In genomic region chr11:97702393-97702745, GRCm38 (mm10) we compare ENCODE assay signal across 7 mouse cellular contexts. TPM values are rescaled to one million over a fixed set of nuclear protein-coding genes. Genes with fewer than 3 reads are reported as not detected.
DNase-seq lines count a peak whose midpoint lies in the region; ATAC-seq and TF ChIP-seq lines count a peak whose summit lies in the region.

No protein-coding gene starts in this region.

- ATAC-seq in intestine, postnatal 0 days, result peak; percentile 7; the same call in 1 of the 2 replicates
- no peak for ATAC-seq in limb, embryonic 11.5 days (ENCODE audit: insufficient number of reproducible peaks, low FRiP score, low TSS enrichment, low read depth)
- no peak for ATAC-seq in midbrain, embryonic 13.5 days

- peak overlapping the region; percentile 68 for H3K27ac ChIP-seq in intestine, postnatal 0 days (ENCODE audit: low read depth, low read length)
- H3K27ac ChIP-seq in limb, embryonic 11.5 days (replicated peaks; ENCODE audit: low read depth, low read length), result 0 out of 2 replicates have a peak overlapping the region, but pooled peaks have one; percentile 23
- peak overlapping the region; percentile 85 for H3K27ac ChIP-seq in midbrain, embryonic 13.5 days
- peak overlapping the region; percentile 55 for H3K27ac ChIP-seq in small intestine, adult 2 months (ENCODE audit: insufficient read depth, low read depth, low read length)

- peaks cover 6% of the 10 kb centered on the region; the same call in 1 of the 2 replicates for H3K36me3 ChIP-seq in intestine, postnatal 0 days (ENCODE audit: control insufficient read depth, insufficient read depth)
- peaks cover 11% of the 10 kb centered on the region for H3K36me3 ChIP-seq in limb, embryonic 11.5 days (ENCODE audit: control insufficient read depth, insufficient read depth, low read length)
- peaks cover 20% of the 10 kb centered on the region for H3K36me3 ChIP-seq in midbrain, embryonic 13.5 days
- H3K36me3 ChIP-seq in small intestine, adult 2 months (ENCODE audit: control insufficient read depth, insufficient read depth, low read length), result peaks cover 13% of the 10 kb centered on the region

- peak overlapping the region; percentile 51 for H3K9ac ChIP-seq in intestine, postnatal 0 days (ENCODE audit: low read depth, low read length)
- H3K9ac ChIP-seq in limb, embryonic 11.5 days (ENCODE audit: low read length), result peak overlapping the region; percentile 52
- peak overlapping the region; percentile 64 for H3K9ac ChIP-seq in midbrain, embryonic 13.5 days (replicated peaks)

- peak overlapping the region; percentile 79 for H3K4me2 ChIP-seq in intestine, postnatal 0 days (replicated peaks; ENCODE audit: low read depth)
- peak overlapping the region; percentile 69 for H3K4me2 ChIP-seq in limb, embryonic 11.5 days (ENCODE audit: low read depth, severe bottlenecking)
- peak overlapping the region; percentile 94 for H3K4me2 ChIP-seq in midbrain, embryonic 13.5 days (replicated peaks)

- peaks cover 6% of the 10 kb centered on the region for H3K4me1 ChIP-seq in intestine, postnatal 0 days (replicated peaks; ENCODE audit: control insufficient read depth, insufficient read depth, low read length)
- peaks cover 15% of the 10 kb centered on the region for H3K4me1 ChIP-seq in limb, embryonic 11.5 days (ENCODE audit: control insufficient read depth, insufficient read depth, low read length)
- H3K4me1 ChIP-seq in midbrain, embryonic 13.5 days (replicated peaks), result peaks cover 40% of the 10 kb centered on the region
- H3K4me1 ChIP-seq in small intestine, adult 2 months (ENCODE audit: control insufficient read depth, insufficient read depth, insufficient read length, low read length), result peaks cover 6% of the 10 kb centered on the region

- WGBS in intestine, postnatal 0 days, result under 1% methylated on average over 24 of the region's 24 CpGs
- under 1% methylated on average over 24 of the region's 24 CpGs for whole genome bisulfite sequencing in limb, embryonic 11.5 days
- under 1% methylated on average over 24 of the region's 24 CpGs for WGBS in midbrain, embryonic 13.5 days
- WGBS in small intestine, adult 2 months, result under 1% methylated on average over 24 of the region's 24 CpGs

- H3K27me3 ChIP-seq in intestine, postnatal 0 days (replicated peaks; ENCODE audit: control insufficient read depth, insufficient read depth, low read length), result no peaks in the 10 kb centered on the region
- no peaks in the 10 kb centered on the region for H3K27me3 ChIP-seq in limb, embryonic 11.5 days (ENCODE audit: control insufficient read depth, insufficient read depth, low read length)
- H3K27me3 ChIP-seq in midbrain, embryonic 13.5 days, result no peaks in the 10 kb centered on the region
- H3K27me3 ChIP-seq in small intestine, adult 2 months (ENCODE audit: control insufficient read depth, insufficient read depth, low read length), result no peaks in the 10 kb centered on the region

- no peaks in the 10 kb centered on the region for H3K9me3 ChIP-seq in intestine, postnatal 0 days (ENCODE audit: control insufficient read depth)
- no peaks in the 10 kb centered on the region for H3K9me3 ChIP-seq in limb, embryonic 11.5 days (ENCODE audit: control insufficient read depth, low read length)
- H3K9me3 ChIP-seq in midbrain, embryonic 13.5 days, result no peaks in the 10 kb centered on the region

- no peak for TF ChIP-seq CTCF in intestine, postnatal 0 days (IDR thresholded peaks at IDR 0.05; ENCODE audit: low read depth)
- TF ChIP-seq CTCF in small intestine, adult 2 months (IDR thresholded peaks at IDR 0.05; ENCODE audit: extremely low read depth, insufficient read length, insufficient replicate concordance, low read depth, low read length), result no peak

- peak; percentile 87 for DNase-seq in adrenal gland, adult 8-10 months
- peak; percentile 86 for DNase-seq in embryo, embryonic 11 days
- DNase-seq in gastrocnemius, postnatal 4 days (ENCODE audit: low spot score in 2 of 2), result peak; percentile 80 to 88
- peak; percentile 95 for DNase-seq in limb, embryonic 11.5 days (ENCODE audit: low spot score)

- peak overlapping the region; percentile 77 for H3K4me3 ChIP-seq in intestine, postnatal 0 days (ENCODE audit: low read depth, low read length)
- peak overlapping the region; percentile 71 for H3K4me3 ChIP-seq in limb, embryonic 11.5 days (ENCODE audit: low read depth, low read length)
- H3K4me3 ChIP-seq in midbrain, embryonic 13.5 days (replicated peaks), result peak overlapping the region; percentile 77
- peak overlapping the region; percentile 79 for H3K4me3 ChIP-seq in small intestine, adult 2 months (ENCODE audit: low read depth, low read length)

- TF ChIP-seq POLR2A in small intestine, adult 2 months (IDR thresholded peaks at IDR 0.05; ENCODE audit: low read depth, low read length), result no peak

RNA-seq across cellular contexts. Expression of gene Psmb3, which starts 0.8 kb away (rescaled TPM):
- total RNA-seq in adrenal gland, adult 8-10 months (2022), result 100 to 1,000 TPM; 197 to 238 (median 210) TPM
- total RNA-seq in gastrocnemius, postnatal 4 days (2021), result 100 to 1,000 TPM; 203 to 227 TPM
- 391 and 439 TPM in 2 replicates for polyA plus RNA-seq in intestine, postnatal 0 days (2015; fragmentation: Nextera tagmentation; extraction: Ambion mirVana)
- polyA plus RNA-seq in limb, embryonic 11.5 days (2014; fragmentation: Nextera tagmentation; extraction: Ambion mirVana), result 546 and 550 TPM in 2 replicates
- polyA plus RNA-seq in midbrain, embryonic 13.5 days (2015; fragmentation: Nextera tagmentation; extraction: Ambion mirVana), result 503 and 505 TPM in 2 replicates
- 164 and 330 TPM in 2 replicates for polyA plus RNA-seq in small intestine, adult 2 months (2012; rRNA removed)

RNA-seq across cellular contexts. Expression of gene Pcgf2, which starts 2.1 kb away (rescaled TPM):
- total RNA-seq in adrenal gland, adult 8-10 months (2022), result 10 to 100 TPM; 22.2 to 48.5 (median 32.1) TPM
- total RNA-seq in gastrocnemius, postnatal 4 days (2021), result 10 to 100 TPM; 27.3 to 33.0 TPM
- 7.9 and 8.9 TPM in 2 replicates for polyA plus RNA-seq in intestine, postnatal 0 days (2015; fragmentation: Nextera tagmentation; extraction: Ambion mirVana)
- polyA plus RNA-seq in limb, embryonic 11.5 days (2014; fragmentation: Nextera tagmentation; extraction: Ambion mirVana), result 23.3 and 25.4 TPM in 2 replicates
- 23.6 and 25.3 TPM in 2 replicates for polyA plus RNA-seq in midbrain, embryonic 13.5 days (2015; fragmentation: Nextera tagmentation; extraction: Ambion mirVana)
- polyA plus RNA-seq in small intestine, adult 2 months (2012; rRNA removed), result 25.9 and 77.9 TPM in 2 replicates

RNA-seq across cellular contexts. Expression of gene Cisd3, which starts 16.7 kb away (rescaled TPM):
- 100 to 1,000 TPM; 153 to 194 (median 169) TPM for total RNA-seq in adrenal gland, adult 8-10 months (2022)
- 10 to 100 TPM; 65.5 to 72.0 TPM for total RNA-seq in gastrocnemius, postnatal 4 days (2021)
- polyA plus RNA-seq in intestine, postnatal 0 days (2015; fragmentation: Nextera tagmentation; extraction: Ambion mirVana), result 122 and 123 TPM in 2 replicates
- polyA plus RNA-seq in limb, embryonic 11.5 days (2014; fragmentation: Nextera tagmentation; extraction: Ambion mirVana), result 8.8 and 10.9 TPM in 2 replicates
- polyA plus RNA-seq in midbrain, embryonic 13.5 days (2015; fragmentation: Nextera tagmentation; extraction: Ambion mirVana), result 14.4 and 16.1 TPM in 2 replicates
- polyA plus RNA-seq in small intestine, adult 2 months (2012; rRNA removed), result 112 and 249 TPM in 2 replicates

RNA-seq across cellular contexts. Expression of gene Mllt6, which starts 39.2 kb away (rescaled TPM):
- total RNA-seq in adrenal gland, adult 8-10 months (2022), result 10 to 100 TPM; 53.1 to 99.4 (median 71.8) TPM
- total RNA-seq in gastrocnemius, postnatal 4 days (2021), result 10 to 100 TPM; 30.8 to 32.1 TPM
- 1.4 and 1.6 TPM in 2 replicates for polyA plus RNA-seq in intestine, postnatal 0 days (2015; fragmentation: Nextera tagmentation; extraction: Ambion mirVana)
- polyA plus RNA-seq in limb, embryonic 11.5 days (2014; fragmentation: Nextera tagmentation; extraction: Ambion mirVana), result 4.0 and 4.1 TPM in 2 replicates
- 3.1 and 3.9 TPM in 2 replicates for polyA plus RNA-seq in midbrain, embryonic 13.5 days (2015; fragmentation: Nextera tagmentation; extraction: Ambion mirVana)
- polyA plus RNA-seq in small intestine, adult 2 months (2012; rRNA removed), result 18.4 and 38.6 TPM in 2 replicates

RNA-seq across cellular contexts. Expression of gene Pip4k2b, which starts 42.1 kb away (rescaled TPM):
- 10 to 100 TPM; 25.5 to 35.1 (median 32.2) TPM for total RNA-seq in adrenal gland, adult 8-10 months (2022)
- total RNA-seq in gastrocnemius, postnatal 4 days (2021), result 10 to 100 TPM; 62.7 to 64.2 TPM
- polyA plus RNA-seq in intestine, postnatal 0 days (2015; fragmentation: Nextera tagmentation; extraction: Ambion mirVana), result 0.43 and 0.63 TPM in 2 replicates
- 1.9 and 2.1 TPM in 2 replicates for polyA plus RNA-seq in limb, embryonic 11.5 days (2014; fragmentation: Nextera tagmentation; extraction: Ambion mirVana)
- 3.7 and 4.0 TPM in 2 replicates for polyA plus RNA-seq in midbrain, embryonic 13.5 days (2015; fragmentation: Nextera tagmentation; extraction: Ambion mirVana)
- polyA plus RNA-seq in small intestine, adult 2 months (2012; rRNA removed), result 2.0 and 3.4 TPM in 2 replicates

Comparison
In these comparisons a context has a peak if more than half of its experiments do, and no peak if none do; other contexts are left out.
1. H3K27ac ChIP-seq: peak in every context shown above with its lines; median percentile 85 in midbrain, embryonic 13.5 days; 68 in intestine, postnatal 0 days; 55 in small intestine, adult 2 months; 23 in limb, embryonic 11.5 days.